Mouse (Mus musculus) bone marrow macrophage, adult 2 months (primary cell): ENCODE data around the gene Hfe2.

ENCODE experiments used
- CTCF ChIP-seq: IDR thresholded peaks from 2 replicates; pipeline ENCODE4 v1.5.1; 2012; ENCODE audit warnings: low read depth, mild to moderate bottlenecking, low read length, moderate library complexity
- POLR2A ChIP-seq: IDR thresholded peaks from 2 replicates; pipeline ENCODE4 v1.6.1; 2012; ENCODE audit warnings: mild to moderate bottlenecking, low read depth, low read length, borderline replicate concordance

- no peak for TF ChIP-seq CTCF
- no peak for TF ChIP-seq POLR2A
These were observed 41.0 kb upstream of the Hfe2 start for GRCm38 (mm10) chr3:96483946-96484345.
